Mouse (Mus musculus) liver, embryonic 14.5 days (tissue): ENCODE measurements around the gene 2900026A02Rik. TPM values are rescaled to one million over a fixed set of nuclear protein-coding genes. Genes with fewer than 3 reads are reported as not detected.

Experiments used
- ATAC-seq: fragments of 200-750 bp; cut with Nextera tagmentation; 2 replicates; pipeline ENCODE4 v1.8.0; 2017; ENCODE audit warnings: moderate number of reproducible peaks, mild to moderate bottlenecking, moderate library complexity; ENCODE audit not compliant: insufficient read depth
- DNase-seq, 3 experiments: peaks; one replicate each; pipeline ENCODE4 v3.0.0-alpha.2; 2012 to 2013; ENCODE audit warnings: low read depth in 3 of 3, low spot score in 3 of 3
- H3K27ac ChIP-seq: fragments of 300-500 bp; sonication (generic); 2 replicates; pipeline ENCODE4 v1.5.1; 2014; ENCODE audit warnings: moderate library complexity, mild to moderate bottlenecking, control low read depth, inconsistent platforms
- H3K27me3 ChIP-seq: fragments of 300-500 bp; sonication (generic); 2 replicates; pipeline ENCODE4 v1.6.1; 2014; ENCODE audit warnings: mild to moderate bottlenecking, low read length, moderate library complexity; ENCODE audit not compliant: control insufficient read depth, insufficient read depth
- H3K36me3 ChIP-seq: fragments of 300-500 bp; sonication (generic); replicated peaks from 2 replicates; pipeline ENCODE4 v1.6.1; 2014; ENCODE audit warnings: low read depth; ENCODE audit not compliant: control insufficient read depth, insufficient read depth
- H3K4me1 ChIP-seq, 2 experiments: fragments of 200-500 bp in 1 of 2; fragments of 300-500 bp in 1 of 2; sonication (generic) in 1 of 2; replicated peaks; 2 replicates each; pipeline ENCODE4 v1.6.1; 2012 to 2014; ENCODE audit warnings: antibody characterized with exemption in 1 of 2, inconsistent platforms in 1 of 2, low read length in 1 of 2; ENCODE audit not compliant: control insufficient read depth in 2 of 2, insufficient read depth in 2 of 2
- H3K4me2 ChIP-seq: fragments of 300-500 bp; sonication (generic); 2 replicates; pipeline ENCODE4 v1.6.1; 2014; ENCODE audit warnings: low read depth, mild to moderate bottlenecking, control low read depth, moderate library complexity
- H3K4me3 ChIP-seq, 2 experiments: fragments of 200-500 bp in 1 of 2; fragments of 300-500 bp in 1 of 2; sonication (generic) in 1 of 2; 2 replicates each; pipeline ENCODE4 v1.5.1; 2012 to 2014; ENCODE audit warnings: low read depth in 2 of 2, low read length in 2 of 2, mild to moderate bottlenecking in 2 of 2, control low read depth in 1 of 2, inconsistent platforms in 1 of 2, moderate library complexity in 1 of 2; ENCODE audit not compliant: insufficient read depth in 1 of 2
- H3K9ac ChIP-seq: fragments of 300-500 bp; sonication (generic); replicated peaks from 2 replicates; pipeline ENCODE4 v1.6.1; 2014; ENCODE audit warnings: mild to moderate bottlenecking, control low read depth, moderate library complexity
- H3K9me3 ChIP-seq: fragments of 300-500 bp; sonication (generic); 2 replicates; pipeline ENCODE4 v1.6.1; 2016; ENCODE audit warnings: low read length, mixed read lengths; ENCODE audit not compliant: control insufficient read depth
- CTCF ChIP-seq: IDR thresholded peaks from 2 replicates; pipeline ENCODE4 v1.5.1; 2016; ENCODE audit warnings: antibody characterized with exemption, low read depth, control low read depth
- EP300 ChIP-seq: IDR thresholded peaks from 2 replicates; pipeline ENCODE4 v1.6.1; 2016; ENCODE audit warnings: antibody characterized with exemption, low read depth
- WGBS: fragments of 180-500 bp; shearing (Covaris S2); extraction: QIAGEN DNeasy Blood & Tissue Kit; methylation state at CpG from one replicate; pipeline ENCODE4 v1.1.7; 2014; ENCODE audit not compliant: insufficient replicate concordance; 5-methylcytosine and 5-hydroxymethylcytosine counted together
- polyA plus RNA-seq, 2 experiments: library from polyadenylated mRNA; depleted of rRNA in 1 of 2; stranded (reverse) in 1 of 2; unstranded in 1 of 2; fragments of >200 nt; fragmentation: Nextera tagmentation in 1 of 2; extraction: Ambion mirVana in 1 of 2; gene quantifications; 2 replicates each; pipeline versions ENCODE4 v1.2.1 to v1.2.3; 2012 to 2014

Gene 2900026A02Rik
- polyA plus RNA-seq, 2 experiments = 0.63 to 1.1 TPM

GRCm38 (mm10) chr5:113043531-113043930 is 177.5 kb downstream of the 2900026A02Rik start:
- H3K4me2 ChIP-seq = no peak overlapping the region
- DNase-seq (no peak), ATAC-seq (no peak)
- H3K27ac ChIP-seq = no peak overlapping the region
- no peaks in the 10 kb centered on the region for H3K27me3 ChIP-seq
- H3K9me3 ChIP-seq = no peaks in the 10 kb centered on the region
- 69% methylated on average over 8 of the region's 8 CpGs for WGBS
- H3K4me1 ChIP-seq = no peaks in the 10 kb centered on the region
- H3K9ac ChIP-seq = no peak overlapping the region
- TF ChIP-seq CTCF (no peak), EP300 (no peak)
- no peak overlapping the region for H3K4me3 ChIP-seq
- no peaks in the 10 kb centered on the region for H3K36me3 ChIP-seq

DNA sequence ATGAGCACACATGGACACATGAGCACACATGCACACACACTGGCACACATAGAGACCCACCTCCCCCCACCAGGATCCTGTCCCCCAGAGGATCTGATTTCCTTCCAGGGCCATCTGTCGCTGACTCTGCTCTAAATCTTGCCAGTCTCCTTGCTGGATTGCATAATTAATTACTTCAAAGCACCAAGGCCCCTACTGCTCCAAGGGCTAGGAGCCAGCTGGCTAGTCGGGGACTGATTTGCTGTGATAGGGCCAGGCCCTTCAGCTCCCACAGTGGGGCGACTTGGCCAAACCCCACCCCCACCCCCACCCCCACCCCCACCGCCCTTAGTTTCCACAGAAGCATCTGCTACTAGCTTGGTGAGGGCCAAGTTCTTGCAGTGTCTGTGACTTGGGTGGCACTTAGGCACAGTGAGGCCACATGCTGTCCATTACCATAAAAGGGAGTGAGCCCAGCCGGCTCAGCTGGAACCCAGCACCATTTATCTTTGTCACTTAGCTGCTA is 179.4 kb downstream of the 2900026A02Rik start:
- Histone ChIP-seq H3K4me2 (no peak overlapping the region), H3K9me3 (no peaks in the 10 kb centered on the region), H3K27ac (no peak overlapping the region), H3K36me3 (no peaks in the 10 kb centered on the region), H3K9ac (no peak overlapping the region), H3K4me3 (no peak overlapping the region), H3K4me1 (no peaks in the 10 kb centered on the region), H3K27me3 (no peaks in the 10 kb centered on the region)
- TF ChIP-seq CTCF (no peak), EP300 (no peak)
- WGBS = 24% methylated on average over 5 of the region's 5 CpGs
- DNase-seq (no peak), ATAC-seq (no peak)

GRCm38 (mm10) chr5:113040776-113041175 is 180.3 kb downstream of the 2900026A02Rik start:
- TF ChIP-seq CTCF (no peak), EP300 (no peak)
- ATAC-seq = no peak

DNA sequence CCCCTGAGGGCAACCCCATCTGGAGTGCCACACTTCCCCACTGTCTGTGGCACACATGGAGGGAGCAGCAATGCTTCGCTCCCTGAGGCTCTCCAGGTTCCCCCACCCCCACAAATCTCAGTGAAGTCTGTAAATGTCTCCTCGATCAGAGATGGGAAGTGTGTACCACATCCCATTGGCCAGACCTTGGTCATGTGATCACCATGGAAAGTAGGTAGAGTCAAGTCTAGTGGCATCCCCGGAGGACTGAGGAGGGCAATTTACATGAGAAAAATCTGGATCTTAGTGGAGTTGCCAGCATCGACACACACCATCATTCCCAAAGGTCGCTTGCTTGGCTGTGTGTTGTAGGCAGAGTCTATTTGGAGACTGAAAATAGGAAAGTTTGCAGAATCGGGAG is 182.4 kb downstream of the 2900026A02Rik start:
- ATAC-seq (no peak), DNase-seq (no peak)
- no peaks in the 10 kb centered on the region for H3K36me3 ChIP-seq
- WGBS = 68% methylated on average over 6 of the region's 6 CpGs
- peaks cover 0 to 5% of the 10 kb centered on the region in 2 experiments; a peak in 1 of 4 replicates for H3K4me1 ChIP-seq
- no peak overlapping the region for H3K4me2 ChIP-seq
- no peaks in the 10 kb centered on the region for H3K27me3 ChIP-seq
- TF ChIP-seq CTCF (no peak), EP300 (no peak)
- H3K27ac ChIP-seq = no peak overlapping the region
- H3K4me3 ChIP-seq = no peak overlapping the region
- no peak overlapping the region for H3K9ac ChIP-seq
- H3K9me3 ChIP-seq = no peaks in the 10 kb centered on the region

More at GRCm38 (mm10) chr5:113040776-113041175, 180.3 kb downstream of the 2900026A02Rik start:
- H3K4me1 ChIP-seq = no peaks in the 10 kb centered on the region
- no peak overlapping the region for H3K4me3 ChIP-seq
- no peak overlapping the region for H3K4me2 ChIP-seq
- no peaks in the 10 kb centered on the region for H3K36me3 ChIP-seq
- WGBS = 64% methylated on average over 6 of the region's 6 CpGs
- no peak for DNase-seq
- H3K27ac ChIP-seq = no peak overlapping the region
- H3K27me3 ChIP-seq = no peaks in the 10 kb centered on the region
- H3K9me3 ChIP-seq = no peaks in the 10 kb centered on the region
- no peak overlapping the region for H3K9ac ChIP-seq

Other genes with a start within 250 kb of the 2900026A02Rik start
- 1.7 and 2.0 TPM in 2 replicates for gene Grk3, start 205.4 kb downstream of the 2900026A02Rik start, polyA plus RNA-seq (2012; rRNA removed)
- gene Grk3, start 205.4 kb downstream of the 2900026A02Rik start, polyA plus RNA-seq (2014; fragmentation: Nextera tagmentation; extraction: Ambion mirVana) = 0.73 and 1.4 TPM in 2 replicates
- not detected in 2 replicates for gene Crybb2, start 151.1 kb downstream of the 2900026A02Rik start, polyA plus RNA-seq (2012; rRNA removed)
- not detected in 2 replicates for gene Crybb2, start 151.1 kb downstream of the 2900026A02Rik start, polyA plus RNA-seq (2014; fragmentation: Nextera tagmentation; extraction: Ambion mirVana)
- gene Crybb3, start 139.7 kb downstream of the 2900026A02Rik start, polyA plus RNA-seq (2012; rRNA removed) = 0.06 and 0.09 TPM in 2 replicates
- gene Crybb3, start 139.7 kb downstream of the 2900026A02Rik start, polyA plus RNA-seq (2014; fragmentation: Nextera tagmentation; extraction: Ambion mirVana) = not detected in 2 replicates
- gene Tmem211, start 5.7 kb upstream of the 2900026A02Rik start, polyA plus RNA-seq (2012; rRNA removed) = not detected in 2 replicates
- not detected in 2 replicates for gene Tmem211, start 5.7 kb upstream of the 2900026A02Rik start, polyA plus RNA-seq (2014; fragmentation: Nextera tagmentation; extraction: Ambion mirVana)
- gene Sgsm1, start 89.5 kb upstream of the 2900026A02Rik start, polyA plus RNA-seq (2012; rRNA removed) = 1.4 and 1.5 TPM in 2 replicates
- 0.86 and 1.4 TPM in 2 replicates for gene Sgsm1, start 89.5 kb upstream of the 2900026A02Rik start, polyA plus RNA-seq (2014; fragmentation: Nextera tagmentation; extraction: Ambion mirVana)
- gene Aym1, start 136.1 kb upstream of the 2900026A02Rik start, polyA plus RNA-seq (2012; rRNA removed) = not detected in 2 replicates
- gene Aym1, start 136.1 kb upstream of the 2900026A02Rik start, polyA plus RNA-seq (2014; fragmentation: Nextera tagmentation; extraction: Ambion mirVana) = not detected in 2 replicates